Mouse (Mus musculus) bone marrow, adult 2 months (tissue): ENCODE results near the gene Spatc1l.

Experiments
- CTCF ChIP-seq: fragments of 200-500 bp; IDR thresholded peaks from 2 replicates; pipeline ENCODE4 v1.5.1; 2011; ENCODE audit warnings: low read length, control low read depth; ENCODE audit not compliant: control insufficient read depth, insufficient read depth
- POLR2A ChIP-seq: fragments of 200-500 bp; IDR thresholded peaks from 2 replicates; pipeline ENCODE4 v1.6.1; 2011; ENCODE audit warnings: low read depth, mild to moderate bottlenecking, control low read depth, low read length, borderline replicate concordance; ENCODE audit not compliant: control insufficient read depth

DNA sequence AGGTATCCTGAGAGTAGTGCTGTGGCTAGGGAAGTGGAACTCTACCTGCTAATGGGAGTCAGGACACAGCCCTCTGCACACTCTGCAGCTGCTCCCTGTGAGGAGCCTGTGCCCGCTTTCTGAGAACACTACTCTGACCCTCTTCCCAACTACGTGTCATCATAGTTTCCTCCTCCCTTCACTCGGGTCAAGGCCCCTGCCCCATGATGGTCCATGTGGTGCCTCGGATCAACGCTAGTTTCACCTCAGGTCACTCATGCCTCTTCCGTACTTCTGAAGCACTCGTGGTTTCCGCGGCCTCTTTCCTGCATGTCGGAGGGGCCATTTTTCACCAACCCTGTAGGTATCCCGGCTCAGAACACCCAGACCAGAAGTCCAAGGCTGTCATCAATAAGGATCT lies 31.1 kb upstream of the Spatc1l start:
- TF ChIP-seq POLR2A = no peak
- no peak for TF ChIP-seq CTCF
